Mouse (Mus musculus): ENCODE results near the gene Ly9. TPM values are rescaled to one million over a fixed set of nuclear protein-coding genes. Genes with fewer than 3 reads are reported as not detected.

The Ly9 gene
- 100 to 1,000 TPM; 155 to 156 TPM for polyA plus RNA-seq (2017; shearing (Covaris generic))

GRCm38 (mm10) chr1:171607176-171607575 is at the start of gene Ly9:
Ly9 (minus strand) TSS chr1:171607410.

GRCm38 (mm10) chr1:171652734-171653133 is 45.5 kb upstream of the Ly9 start, which contains the start of gene Slamf7:
Slamf7 (minus strand) TSS chr1:171653035.

GRCm38 (mm10) chr1:171558898-171559297 is 48.3 kb downstream of the Ly9 start, which contains the start of gene Cd244a:
Cd244a (plus strand) TSS chr1:171559193.

Other genes with a start within 250 kb of the Ly9 start
- gene Klhdc9, start 246.6 kb downstream of the Ly9 start, polyA plus RNA-seq (2017; shearing (Covaris generic)), result not detected
- 1 to 10 TPM in 1 of 2 experiments, under 1 TPM in 1; 0.29 to 1.4 TPM for gene Nectin4, start 237.3 kb downstream of the Ly9 start, polyA plus RNA-seq (2017; shearing (Covaris generic))
- 100 to 1,000 TPM; 170 to 197 TPM for gene Arhgap30, start 218.5 kb downstream of the Ly9 start, polyA plus RNA-seq (2017; shearing (Covaris generic))
- gene Usf1, start 196.1 kb downstream of the Ly9 start, polyA plus RNA-seq (2017; shearing (Covaris generic)), result 10 to 100 TPM; 72.9 to 77.0 TPM
- 1 to 10 TPM; 2.6 to 3.1 TPM for gene Tstd1, start 188.5 kb downstream of the Ly9 start, polyA plus RNA-seq (2017; shearing (Covaris generic))
- 1 to 10 TPM in 1 of 2 experiments, not detected in 1; 1.8 TPM for gene F11r, start 169.9 kb downstream of the Ly9 start, polyA plus RNA-seq (2017; shearing (Covaris generic))
- gene Alyref2, start 103.9 kb downstream of the Ly9 start, polyA plus RNA-seq (2017; shearing (Covaris generic)), result 10 to 100 TPM; 13.0 to 16.1 TPM
- gene Itln1, start 72.1 kb downstream of the Ly9 start, polyA plus RNA-seq (2017; shearing (Covaris generic)), result under 1 TPM in 1 of 2 experiments, not detected in 1; 0.24 TPM
- 1 to 10 TPM in 1 of 2 experiments, under 1 TPM in 1; 0.57 to 2.0 TPM for gene Cd244a, start 48.2 kb downstream of the Ly9 start, polyA plus RNA-seq (2017; shearing (Covaris generic))
- gene Slamf7, start 45.6 kb upstream of the Ly9 start, polyA plus RNA-seq (2017; shearing (Covaris generic)), result 10 to 100 TPM in 1 of 2 experiments, 1 to 10 TPM in 1; 5.4 to 10.5 TPM
- 100 to 1,000 TPM; 392 to 447 TPM for gene Cd48, start 74.6 kb upstream of the Ly9 start, polyA plus RNA-seq (2017; shearing (Covaris generic))
- 100 to 1,000 TPM in 1 of 2 experiments, 10 to 100 TPM in 1; 48.0 to 101 TPM for gene Slamf1, start 159.7 kb upstream of the Ly9 start, polyA plus RNA-seq (2017; shearing (Covaris generic))
- 100 to 1,000 TPM; 128 to 133 TPM for gene Cd84, start 232.3 kb upstream of the Ly9 start, polyA plus RNA-seq (2017; shearing (Covaris generic))

All from inflammation-experienced regulatory T-cells (primary cell).